Mouse (Mus musculus) urinary bladder, postnatal 4 days (tissue): ENCODE results near the gene Maml2.

Experiments
- DNase-seq, 2 experiments: peaks; one replicate each; pipeline ENCODE4 v3.0.0; 2021 to 2022; ENCODE audit warnings: low spot score in 2 of 2

Maml2 gene

GRCm38 (mm10) chr9:13446703-13447285, 149.0 kb downstream of the Maml2 start, which contains the start of gene Gm17571:
Gene Gm17571 (minus strand): TSS chr9:13446753.
- no peak for DNase-seq

GRCm38 (mm10) chr9:13448716-13449115, 151.0 kb downstream of the Maml2 start:
- DNase-seq, result no peak

- no peak for DNase-seq
Measured at GRCm38 (mm10) chr9:13454651-13455123, 156.9 kb downstream of the Maml2 start.

GRCm38 (mm10) chr9:13455231-13455630, 157.5 kb downstream of the Maml2 start:
- DNase-seq, result no peak

GRCm38 (mm10) chr9:13457774-13458173, 160.0 kb downstream of the Maml2 start:
- no peak for DNase-seq

GRCm38 (mm10) chr9:13459371-13459770, 161.6 kb downstream of the Maml2 start:
- DNase-seq, result no peak

- no peak for DNase-seq
Measured at GRCm38 (mm10) chr9:13460012-13460411, 162.3 kb downstream of the Maml2 start.

- DNase-seq, result no peak
Measured at GRCm38 (mm10) chr9:13460926-13461325, 163.2 kb downstream of the Maml2 start.

GRCm38 (mm10) chr9:13465358-13466020, 167.7 kb downstream of the Maml2 start:
- no peak for DNase-seq

- no peak for DNase-seq
Measured at GRCm38 (mm10) chr9:13466351-13466750, 168.6 kb downstream of the Maml2 start.

- no peak for DNase-seq
Measured at GRCm38 (mm10) chr9:13466816-13467215, 169.1 kb downstream of the Maml2 start.

- DNase-seq, result no peak
Measured at GRCm38 (mm10) chr9:13467745-13468144, 170.0 kb downstream of the Maml2 start.

- DNase-seq, result no peak
Measured at GRCm38 (mm10) chr9:13468778-13469177, 171.0 kb downstream of the Maml2 start.

- DNase-seq, result no peak
Measured at GRCm38 (mm10) chr9:13470013-13470412, 172.3 kb downstream of the Maml2 start.

- DNase-seq, result no peak
Measured at GRCm38 (mm10) chr9:13474951-13475350, 177.2 kb downstream of the Maml2 start.

- DNase-seq, result no peak
Measured at GRCm38 (mm10) chr9:13479275-13479674, 181.5 kb downstream of the Maml2 start.

- no peak for DNase-seq
Measured at GRCm38 (mm10) chr9:13483199-13484068, 185.7 kb downstream of the Maml2 start.

- DNase-seq, result no peak
Measured at GRCm38 (mm10) chr9:13484267-13485240, 186.8 kb downstream of the Maml2 start.

- no peak for DNase-seq
Measured at GRCm38 (mm10) chr9:13485914-13486313, 188.2 kb downstream of the Maml2 start.

GRCm38 (mm10) chr9:13491107-13491506, 193.3 kb downstream of the Maml2 start:
- DNase-seq, result no peak
